Mouse (Mus musculus) megakaryocyte, embryonic 14.5 days (primary cell): ENCODE data around the gene Upb1. TPM values are rescaled to one million over a fixed set of nuclear protein-coding genes. Genes with fewer than 3 reads are reported as not detected.
"Not testable (repeated sequence)": the region's sequence is repeated elsewhere in the genome, so short reads cannot be mapped to it uniquely, and the experiment has no call there.

Experiments used
- H3K27me3 ChIP-seq: replicated peaks from 2 replicates; pipeline ENCODE3; 2012; ENCODE audit warnings: inconsistent platforms
- H3K36me3 ChIP-seq: replicated peaks from 2 replicates; pipeline ENCODE3; 2012; ENCODE audit warnings: low read length, inconsistent platforms, mixed read lengths
- H3K4me1 ChIP-seq: 2 replicates; pipeline ENCODE4 v1.6.1; 2012; ENCODE audit warnings: inconsistent platforms
- H3K4me3 ChIP-seq: replicated peaks from 2 replicates; pipeline ENCODE3; 2012; ENCODE audit warnings: moderate library complexity, mild to moderate bottlenecking, inconsistent platforms
- H3K9me3 ChIP-seq: 2 replicates; pipeline ENCODE4 v1.6.1; 2012; ENCODE audit warnings: inconsistent platforms
- FLI1 ChIP-seq: IDR thresholded peaks from 2 replicates; pipeline ENCODE4 v1.6.1; 2012; ENCODE audit warnings: low read length, inconsistent platforms, mixed read lengths
- GATA1 ChIP-seq: IDR thresholded peaks from 3 replicates; pipeline ENCODE4 v1.6.1; 2012; ENCODE audit warnings: mixed read lengths, low read length, inconsistent platforms, borderline replicate concordance
- polyA plus RNA-seq: library from polyadenylated mRNA; stranded (reverse); fragments of >175 nt; gene quantifications from 2 replicates; pipeline ENCODE4 v1.2.3, GENCODE M21; 2012; ENCODE audit warnings: low replicate concordance; ENCODE audit not compliant: insufficient read depth

Gene Upb1
- polyA plus RNA-seq, 1 experiment: not detected

GRCm38 (mm10) chr10:75394796-75395195 lies 6.1 kb upstream of the Upb1 start:
- peaks cover 44% of the 10 kb centered on the region for H3K4me1 ChIP-seq
- no peak overlapping the region for H3K4me3 ChIP-seq
- H3K36me3 ChIP-seq: no peaks in the 10 kb centered on the region
- no peak for TF ChIP-seq GATA1
- no peaks in the 10 kb centered on the region for H3K9me3 ChIP-seq
- no peaks in the 10 kb centered on the region for H3K27me3 ChIP-seq

DNA sequence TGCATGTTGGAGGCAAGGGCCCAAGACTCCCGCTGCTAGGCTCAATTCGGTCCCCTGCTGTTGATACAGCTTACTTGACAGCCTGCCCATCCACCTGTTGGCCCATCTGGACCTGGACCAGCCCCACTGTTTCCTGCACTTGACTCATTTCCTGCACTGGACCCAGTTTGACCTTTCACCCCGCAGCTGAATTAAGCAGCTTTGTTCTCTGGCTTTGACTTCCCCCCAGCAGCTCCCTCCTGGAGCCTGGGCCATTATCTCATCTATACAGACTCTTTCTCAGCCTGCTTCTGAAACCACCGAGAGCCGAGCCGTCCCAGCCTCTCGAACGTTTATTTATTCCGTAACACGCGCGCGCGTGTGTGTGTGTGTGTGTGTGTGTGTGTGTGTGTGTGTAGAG lies 3.9 kb upstream of the Upb1 start:
- H3K4me3 ChIP-seq: peak overlapping the region; percentile 77
- TF ChIP-seq GATA1: no peak
- no peak for TF ChIP-seq FLI1
- peaks cover 38% of the 10 kb centered on the region for H3K4me1 ChIP-seq

GRCm38 (mm10) chr10:75405916-75406315 lies 5.0 kb downstream of the Upb1 start:
- TF ChIP-seq GATA1 (no peak), FLI1 (no peak)
- H3K4me1 ChIP-seq: peaks cover 6% of the 10 kb centered on the region
- H3K4me3 ChIP-seq: no peak overlapping the region
- H3K36me3 ChIP-seq: no peaks in the 10 kb centered on the region
- peaks cover 23% of the 10 kb centered on the region for H3K27me3 ChIP-seq
- peaks cover 5% of the 10 kb centered on the region for H3K9me3 ChIP-seq

More for the DNA sequence above, 3.9 kb upstream of the Upb1 start:
- H3K9me3 ChIP-seq: no peaks in the 10 kb centered on the region
- H3K27me3 ChIP-seq: no peaks in the 10 kb centered on the region
- no peaks in the 10 kb centered on the region for H3K36me3 ChIP-seq

- TF ChIP-seq FLI1: no peak
- TF ChIP-seq GATA1: no peak
- Histone ChIP-seq H3K9me3 (peaks cover 5% of the 10 kb centered on the region), H3K4me3 (no peak overlapping the region), H3K4me1 (peaks cover 7% of the 10 kb centered on the region), H3K27me3 (peaks cover 28% of the 10 kb centered on the region), H3K36me3 (no peaks in the 10 kb centered on the region)
These were observed 5.8 kb downstream of the Upb1 start for GRCm38 (mm10) chr10:75406755-75407154.

DNA sequence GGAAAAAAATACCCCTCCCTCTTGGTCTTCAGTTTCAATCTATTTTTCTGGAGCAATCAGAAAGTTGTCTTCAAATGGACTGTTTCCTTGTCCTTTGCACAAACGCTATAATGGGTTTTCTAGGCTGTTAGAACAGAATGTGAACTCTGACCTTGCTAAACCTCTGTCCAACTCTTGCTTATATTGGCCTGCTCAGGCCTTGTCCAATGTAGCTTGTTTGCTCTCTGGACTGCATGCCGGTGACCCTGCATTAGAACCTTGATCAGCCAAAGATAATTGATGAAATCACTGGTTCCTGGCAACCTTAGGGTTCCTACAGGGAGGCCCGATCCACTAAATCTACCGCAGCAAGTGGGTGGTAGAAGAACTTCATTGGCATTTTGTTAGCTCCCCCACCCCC lies 6.8 kb downstream of the Upb1 start:
- Histone ChIP-seq H3K4me3 (no peak overlapping the region), H3K27me3 (peaks cover 31% of the 10 kb centered on the region), H3K9me3 (peaks cover 5% of the 10 kb centered on the region), H3K36me3 (no peaks in the 10 kb centered on the region), H3K4me1 (peaks cover 7% of the 10 kb centered on the region)
- TF ChIP-seq GATA1 (no peak), FLI1 (no peak)

DNA sequence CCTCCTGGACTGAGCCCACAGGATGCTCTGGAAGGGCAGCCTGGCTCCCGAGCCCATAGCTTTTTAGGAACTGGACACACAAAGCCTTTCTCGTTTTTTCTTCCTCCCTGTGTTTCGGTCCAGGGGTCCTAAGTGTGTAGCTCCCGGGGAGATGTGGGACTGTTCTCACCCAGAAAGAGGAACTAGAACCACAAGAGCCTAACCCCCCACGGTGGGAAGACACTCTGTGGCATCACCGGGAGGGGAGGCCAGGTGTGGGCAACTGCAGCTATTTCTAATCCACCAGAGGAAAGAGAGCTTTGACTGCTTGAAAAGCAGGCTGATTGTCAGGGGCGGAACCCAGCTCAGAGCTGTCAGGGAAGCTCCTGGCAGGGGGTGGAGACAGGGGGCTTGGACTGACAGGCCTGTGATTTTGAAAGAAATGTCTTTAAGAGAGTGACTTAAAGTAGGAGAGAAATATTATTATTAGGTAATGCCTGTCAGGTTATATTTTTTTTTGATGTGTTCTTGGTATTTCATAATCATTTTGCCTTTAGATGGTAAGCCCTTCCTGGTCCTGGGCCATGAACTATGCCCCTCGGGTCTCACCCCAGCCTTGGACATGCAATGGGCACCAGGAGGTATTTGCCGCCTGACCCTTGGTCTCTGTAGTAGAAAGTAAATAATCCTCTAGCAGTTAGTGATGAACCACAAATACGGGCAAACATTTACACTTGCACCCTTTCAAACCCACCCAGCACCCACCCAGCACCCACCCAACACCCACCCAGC lies 10.6 kb downstream of the Upb1 start:
- not testable (repeated sequence) for H3K9me3 ChIP-seq, H3K4me3 ChIP-seq, H3K36me3 ChIP-seq
- peaks cover 10% of the 10 kb centered on the region for H3K4me1 ChIP-seq
- H3K27me3 ChIP-seq: peaks cover 33% of the 10 kb centered on the region

GRCm38 (mm10) chr10:75412114-75413103 lies 11.5 kb downstream of the Upb1 start:
- Histone ChIP-seq H3K9me3 (no peaks in the 10 kb centered on the region), H3K4me1 (peaks cover 10% of the 10 kb centered on the region), H3K27me3 (peaks cover 27% of the 10 kb centered on the region), H3K4me3 (no peak overlapping the region), H3K36me3 (no peaks in the 10 kb centered on the region)
- no peak for TF ChIP-seq FLI1
- no peak for TF ChIP-seq GATA1

GRCm38 (mm10) chr10:75414925-75415324 lies 14.0 kb downstream of the Upb1 start:
- no peaks in the 10 kb centered on the region for H3K9me3 ChIP-seq
- TF ChIP-seq GATA1 (no peak), FLI1 (no peak)
- H3K4me1 ChIP-seq: peaks cover 10% of the 10 kb centered on the region
- H3K4me3 ChIP-seq: no peak overlapping the region
- H3K27me3 ChIP-seq: peaks cover 23% of the 10 kb centered on the region
- no peaks in the 10 kb centered on the region for H3K36me3 ChIP-seq

- Histone ChIP-seq H3K4me3 (no peak overlapping the region), H3K9me3 (peaks cover 4% of the 10 kb centered on the region), H3K4me1 (peaks cover 8% of the 10 kb centered on the region), H3K36me3 (no peaks in the 10 kb centered on the region), H3K27me3 (peaks cover 12% of the 10 kb centered on the region)
- TF ChIP-seq GATA1: no peak
- TF ChIP-seq FLI1: no peak
These were observed 16.6 kb downstream of the Upb1 start for GRCm38 (mm10) chr10:75417363-75418042.
